Mouse (Mus musculus): ENCODE results near the gene Slc25a13.
"Not testable (repeated sequence)": the region's sequence is repeated elsewhere in the genome, so short reads cannot be mapped to it uniquely, and the experiment has no call there.

The Slc25a13 gene

DNA sequence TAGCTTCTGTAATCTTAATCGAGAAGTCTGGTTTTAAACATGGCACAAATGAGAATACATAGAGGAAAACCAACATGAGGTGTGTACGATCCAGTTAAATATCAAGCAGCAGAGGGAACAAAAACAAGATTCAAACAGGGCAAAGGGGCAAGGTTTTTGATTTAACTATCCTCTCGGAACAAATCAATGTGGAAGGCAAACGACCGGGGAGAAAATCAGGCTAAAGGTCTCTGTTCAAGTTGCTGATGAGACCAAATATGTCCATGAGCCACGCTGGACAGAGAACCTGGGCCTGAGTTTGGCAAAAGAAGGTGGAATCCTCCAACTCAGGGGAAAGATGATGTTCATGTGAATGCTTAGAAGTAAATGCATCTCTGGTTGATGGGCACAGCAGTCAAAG lies 14.5 kb downstream of the Slc25a13 start:
- no peak for DNase-seq

DNA sequence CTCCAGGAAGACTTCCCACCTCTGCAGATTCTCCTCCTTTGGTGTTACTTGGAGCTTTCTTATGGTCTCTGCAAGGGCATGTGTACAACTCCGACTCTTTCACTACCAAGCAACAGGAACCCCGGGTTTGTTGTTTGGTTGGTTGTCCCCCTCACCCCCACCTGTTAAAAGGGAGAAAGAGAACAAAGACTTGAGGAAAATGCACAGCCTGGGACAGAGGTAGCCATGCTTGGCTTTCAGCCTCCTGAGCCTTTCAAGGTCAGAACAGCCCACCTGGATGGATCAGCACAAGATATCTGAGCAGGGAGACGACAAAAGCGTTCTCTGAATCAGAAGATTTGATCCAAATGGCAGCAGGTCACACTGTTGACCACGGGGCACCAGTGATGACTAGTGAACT lies 15.0 kb downstream of the Slc25a13 start:
- no peak for DNase-seq

DNA sequence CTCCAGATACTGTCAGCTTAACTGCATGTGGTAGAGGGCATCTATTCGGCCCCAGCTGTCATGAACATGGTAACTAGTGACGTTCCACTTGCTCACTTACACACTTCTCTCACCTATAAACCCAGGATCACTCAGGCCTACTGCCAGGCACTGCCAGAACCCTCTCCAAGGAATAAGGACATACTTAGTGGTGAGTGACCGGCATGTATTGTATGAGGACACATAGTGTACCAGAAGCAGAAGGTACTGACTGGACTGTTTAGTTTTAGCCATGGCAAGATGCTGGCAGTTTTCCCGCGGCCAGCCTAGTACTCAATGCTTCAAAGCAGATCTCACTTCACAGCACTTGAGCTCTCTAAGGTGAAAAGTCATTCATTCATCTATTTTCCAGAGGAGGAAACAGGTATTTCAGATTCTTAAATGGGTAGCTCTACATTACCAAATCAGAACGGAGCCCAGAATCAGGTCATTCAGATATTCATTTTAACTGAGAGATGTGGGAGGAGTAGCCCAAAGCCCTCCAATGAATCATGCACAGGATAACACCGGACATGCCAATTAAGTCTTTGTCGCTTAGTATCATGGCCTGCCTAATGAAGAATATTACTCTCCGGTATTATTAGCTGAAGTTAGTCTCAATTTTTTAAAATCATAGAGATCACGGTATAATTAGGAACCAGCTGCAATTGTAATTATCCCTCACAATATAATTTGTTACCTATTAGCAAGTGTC lies 17.7 kb downstream of the Slc25a13 start:
- DNase-seq, result no peak

DNA sequence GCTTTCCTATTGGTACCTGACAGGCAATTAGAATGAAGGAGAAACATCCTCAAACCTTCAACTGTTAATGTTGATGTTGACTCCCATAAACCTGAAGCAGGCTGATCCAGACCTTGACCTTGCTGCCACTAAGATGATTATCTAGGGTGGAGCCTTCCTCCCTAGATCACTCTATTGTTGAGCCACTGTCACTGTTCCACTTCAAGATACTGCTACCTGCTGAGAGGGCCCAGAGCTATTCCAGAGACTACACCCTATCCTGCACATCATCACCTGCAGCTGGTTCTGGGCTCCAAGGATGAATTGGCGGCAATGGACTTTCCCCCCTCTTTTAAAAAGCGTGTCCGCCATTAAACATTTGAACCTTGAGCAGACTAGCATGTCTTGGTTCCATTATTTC lies 18.9 kb downstream of the Slc25a13 start:
- not testable (repeated sequence) for DNase-seq

DNA sequence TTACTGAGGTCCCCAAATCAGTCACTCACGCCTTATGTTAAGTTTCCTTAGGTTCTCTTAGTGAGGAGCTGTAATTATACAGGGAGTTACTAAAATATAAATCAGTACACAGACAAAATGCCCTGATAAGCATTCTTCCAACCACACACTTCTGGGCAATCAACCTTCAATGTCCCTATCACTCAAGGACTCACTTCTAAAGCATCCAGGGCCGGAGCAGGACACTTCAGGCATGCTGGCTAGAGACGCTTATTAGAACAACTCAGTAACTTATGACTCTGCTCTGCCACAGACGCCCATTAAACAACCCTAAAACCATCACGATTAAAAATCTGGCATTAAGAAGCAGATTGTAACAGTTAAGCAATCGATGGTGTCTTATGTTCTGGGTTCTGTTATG lies 19.6 kb downstream of the Slc25a13 start:
- no peak for DNase-seq

DNA sequence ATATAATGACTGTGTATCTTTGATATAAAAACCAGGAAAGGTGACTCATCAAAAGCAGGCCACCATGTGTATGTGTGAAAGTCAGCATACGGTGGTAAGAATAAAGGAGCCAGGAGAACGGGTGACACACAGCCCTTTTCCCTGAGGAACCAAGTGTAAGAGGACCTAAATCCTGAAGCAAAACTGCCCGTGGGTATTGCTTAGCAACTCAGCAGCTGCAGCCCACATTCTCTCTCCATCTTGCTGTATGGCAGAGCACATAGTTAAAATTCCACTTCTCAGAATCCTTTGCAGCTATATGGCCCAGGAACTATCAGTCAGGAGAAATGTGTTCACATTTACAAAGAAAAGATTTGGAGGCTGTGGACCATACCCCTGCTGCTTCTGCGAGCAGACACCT lies 20.4 kb downstream of the Slc25a13 start:
- DNase-seq, result no peak

DNA sequence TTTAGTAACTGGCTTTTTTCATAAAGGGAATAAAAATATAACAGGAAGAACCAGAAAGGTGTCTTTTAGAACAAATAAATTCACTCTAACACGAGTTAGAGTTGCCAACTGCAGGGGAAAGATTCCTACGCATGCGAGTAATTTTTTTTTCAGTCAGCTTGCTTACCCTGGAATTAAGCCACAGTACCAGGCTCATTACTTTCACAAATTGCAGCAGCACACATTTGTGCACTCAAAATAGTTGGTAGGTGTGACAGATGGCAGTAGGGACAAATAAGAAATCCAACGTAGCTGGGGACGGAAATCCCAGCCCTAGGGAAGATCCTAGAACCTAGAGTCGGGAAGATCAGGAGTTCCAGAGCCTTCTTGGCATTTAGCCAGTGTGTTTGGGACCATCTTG lies 22.1 kb downstream of the Slc25a13 start:
- DNase-seq, result peak; percentile 14 to 27

DNA sequence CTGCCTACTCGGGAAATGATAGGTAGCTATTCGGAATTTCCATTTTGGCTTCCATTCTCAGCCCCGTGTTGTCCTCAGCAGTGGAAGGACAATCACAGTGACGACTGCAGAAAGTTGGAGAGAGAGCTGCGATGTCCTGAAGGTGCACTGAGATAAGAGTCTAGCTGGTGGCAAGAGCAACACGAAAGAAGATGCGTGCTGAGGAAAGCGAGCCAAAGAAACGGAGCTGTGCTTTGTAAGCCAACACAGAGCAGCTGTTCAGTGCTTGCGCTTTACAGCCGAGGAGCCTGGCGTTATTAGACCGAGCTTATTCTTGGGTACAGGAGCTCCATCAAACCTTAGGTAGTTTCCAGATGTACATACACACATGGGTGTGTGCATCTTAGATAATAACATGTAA lies 23.1 kb downstream of the Slc25a13 start:
- DNase-seq, result peak; percentile 21 to 34

DNA sequence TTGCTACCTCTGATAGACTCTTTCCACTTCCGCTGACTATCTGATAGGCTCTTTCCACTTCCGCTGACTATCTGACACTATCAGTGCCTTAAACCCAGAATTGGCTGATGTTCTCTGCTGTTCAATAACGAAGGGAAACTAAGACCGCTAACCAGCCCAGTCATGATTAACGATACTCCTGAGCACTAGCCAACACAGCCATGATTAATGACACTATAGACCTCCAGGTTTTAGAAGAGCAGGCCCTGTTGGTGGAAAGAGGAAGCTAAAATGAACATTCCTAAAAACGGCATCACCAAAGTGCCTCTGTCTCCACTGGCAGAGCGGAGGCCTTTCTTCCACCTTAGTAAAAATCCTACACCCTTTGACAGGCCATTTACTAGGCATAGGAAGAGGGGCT lies 24.6 kb downstream of the Slc25a13 start:
- no peak for DNase-seq

DNA sequence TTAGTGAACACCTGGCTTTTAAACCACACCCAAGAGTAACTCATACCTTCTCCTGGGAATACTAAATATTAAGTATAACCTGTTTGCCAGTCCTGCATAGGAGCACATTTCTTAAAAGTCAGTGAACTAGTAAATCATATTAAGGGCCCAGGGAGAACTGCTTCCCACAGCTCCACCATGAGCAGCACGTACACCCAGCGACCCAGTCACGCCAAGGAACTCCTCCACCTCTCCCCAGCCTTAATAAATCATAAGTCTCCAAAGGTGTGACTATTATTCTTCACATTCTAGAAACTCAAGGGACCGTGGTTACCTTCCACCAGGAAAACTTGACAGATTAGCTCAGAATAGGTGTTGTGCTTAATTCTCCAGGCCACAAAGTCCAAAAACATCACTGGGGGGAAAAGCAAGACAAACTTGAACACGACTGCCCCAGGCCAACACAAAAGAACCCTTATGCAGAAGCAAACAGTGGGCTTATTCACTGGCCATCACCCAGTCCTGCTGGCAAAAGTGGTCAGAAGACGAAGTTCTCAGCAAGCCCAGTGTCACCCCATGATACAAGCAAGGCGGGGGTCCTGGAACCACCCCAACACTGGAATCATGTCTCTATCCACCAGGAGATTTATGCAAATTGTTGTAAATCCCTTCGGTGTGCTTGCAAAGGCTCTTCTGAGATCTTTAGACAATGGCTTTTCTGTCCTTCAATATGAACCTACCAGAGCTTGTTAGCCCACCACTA lies 25.2 kb downstream of the Slc25a13 start:
- DNase-seq, result peak in 1 of 2 experiments; percentile 41

DNA sequence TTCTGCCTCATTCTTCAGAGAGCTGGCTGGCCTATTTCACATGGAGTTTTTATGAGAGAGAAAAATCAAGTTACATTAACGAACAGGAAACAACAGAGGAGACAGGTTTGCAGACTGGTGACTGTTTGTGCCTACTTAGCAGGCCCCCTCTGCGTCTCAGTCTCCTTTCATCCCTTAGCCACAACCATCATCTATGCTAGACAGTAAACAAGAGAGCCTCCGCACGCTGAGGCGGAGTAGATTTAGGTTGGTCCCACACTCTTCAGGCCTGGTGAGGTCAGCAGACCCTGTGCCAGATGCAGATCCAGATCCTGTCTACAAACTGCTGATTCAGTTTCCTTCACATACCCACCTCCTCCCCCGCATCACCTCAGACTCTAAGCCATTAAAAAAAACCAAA lies 28.0 kb downstream of the Slc25a13 start:
- DNase-seq, result no peak

DNA sequence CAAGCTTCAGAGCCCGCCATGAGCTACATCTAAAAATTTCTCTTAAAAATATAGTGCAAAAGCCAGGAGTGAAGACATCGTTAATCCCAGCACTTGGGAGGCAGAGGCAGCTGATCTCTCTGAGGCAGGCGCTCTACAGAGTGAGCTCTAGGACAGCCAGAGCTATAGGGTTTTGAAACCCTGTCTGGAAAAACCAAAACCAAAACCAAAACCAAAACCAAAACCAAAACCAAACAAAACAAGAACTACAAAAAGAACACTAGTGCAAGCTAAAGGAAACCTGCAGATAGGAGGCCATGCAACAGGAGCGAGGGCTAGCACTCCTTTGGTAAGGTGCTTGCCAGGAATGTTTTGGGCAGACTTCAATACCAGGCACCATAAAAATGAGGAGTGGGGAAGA lies 30.5 kb downstream of the Slc25a13 start:
- DNase-seq, result no peak

DNA sequence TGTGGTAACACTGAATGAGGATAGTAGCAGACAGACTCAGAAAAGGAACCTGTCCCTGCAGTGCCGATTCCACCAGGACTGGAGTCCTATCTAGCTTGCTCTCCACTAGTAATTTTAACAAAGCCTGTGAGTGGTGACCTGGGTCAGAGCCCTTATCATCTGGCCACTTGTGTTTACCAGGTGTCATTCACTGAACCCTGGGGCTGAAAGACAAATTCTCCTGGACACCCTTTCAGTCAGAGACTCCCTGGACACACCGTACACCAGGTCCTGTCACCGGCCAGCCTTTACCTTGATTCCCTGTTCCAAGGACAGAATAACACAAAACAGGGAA lies 31.3 kb downstream of the Slc25a13 start:
- no peak for DNase-seq

DNA sequence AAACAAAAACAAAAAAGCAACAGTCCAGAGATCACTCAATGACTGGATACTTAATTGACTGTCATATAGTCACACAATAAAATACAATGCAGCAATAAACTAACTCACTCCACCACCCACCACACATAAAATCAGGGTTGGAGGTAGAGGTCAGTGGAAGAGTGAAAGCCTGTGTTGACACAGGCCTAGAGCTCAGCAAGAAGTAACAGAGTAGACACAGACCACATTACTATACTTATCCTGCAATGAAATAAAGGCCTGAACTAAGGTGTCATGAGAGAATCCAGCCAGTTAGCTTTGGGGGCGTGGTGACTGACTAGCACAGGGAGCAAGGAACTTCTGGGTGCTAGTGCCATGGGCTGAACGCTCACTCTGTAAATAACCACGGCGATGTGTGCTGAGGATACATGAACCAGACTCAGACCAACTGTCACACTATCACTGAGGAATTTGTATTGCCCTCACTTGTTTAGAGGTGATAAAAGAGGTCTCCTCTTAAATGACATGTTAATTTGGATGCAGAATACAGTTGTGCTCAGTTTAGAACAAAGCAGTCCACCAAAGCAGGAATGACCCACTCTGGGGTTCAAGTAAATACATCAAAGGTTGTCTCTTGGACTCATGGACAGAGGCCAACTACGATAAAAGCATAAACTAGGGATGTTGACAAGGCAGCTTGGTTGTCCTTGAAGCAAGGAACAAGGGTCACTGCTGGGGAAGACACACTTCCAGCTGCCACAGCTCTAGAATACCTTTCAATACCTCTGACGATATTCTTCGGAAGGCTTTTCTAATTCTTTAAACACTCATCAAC lies 31.8 kb downstream of the Slc25a13 start:
- no peak for DNase-seq

DNA sequence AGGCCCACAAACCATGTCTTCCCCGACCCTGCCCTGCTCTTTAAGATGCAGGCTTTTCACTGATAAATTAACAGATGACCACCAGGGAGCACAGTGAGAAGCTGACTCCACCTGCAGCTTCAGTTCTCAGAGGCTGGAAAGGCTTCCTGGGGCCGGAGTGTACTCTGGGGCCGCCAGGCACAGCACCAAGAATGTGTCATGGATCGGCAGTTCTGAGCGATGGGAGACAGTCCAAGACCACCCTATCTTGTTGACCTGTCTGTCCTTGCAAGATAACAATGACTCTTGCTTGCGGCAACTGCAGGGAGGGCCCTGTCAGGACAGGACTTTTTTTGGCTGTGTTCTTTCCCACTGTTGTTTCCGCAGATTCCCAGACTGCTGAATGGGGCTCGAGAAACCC lies 33.4 kb downstream of the Slc25a13 start:
- no peak for DNase-seq

DNA sequence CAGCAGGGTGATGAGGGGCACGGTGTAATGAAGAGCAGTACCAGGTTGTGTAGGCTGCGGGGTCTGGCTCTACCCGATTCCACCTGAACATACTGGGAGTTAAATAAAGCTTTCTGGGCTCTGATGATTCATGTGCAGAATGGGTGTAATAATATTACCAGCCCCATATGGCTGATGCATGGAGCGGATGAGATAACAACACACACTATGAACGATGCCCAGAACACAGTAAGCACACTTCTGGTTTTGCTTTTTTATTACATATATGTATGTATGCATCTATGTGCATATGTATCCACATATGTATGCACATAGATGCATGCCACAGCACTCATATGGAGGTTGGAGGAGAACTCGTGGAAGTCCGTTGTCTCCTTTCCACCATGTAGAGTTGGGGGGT lies 34.8 kb downstream of the Slc25a13 start:
- DNase-seq, result no peak

DNA sequence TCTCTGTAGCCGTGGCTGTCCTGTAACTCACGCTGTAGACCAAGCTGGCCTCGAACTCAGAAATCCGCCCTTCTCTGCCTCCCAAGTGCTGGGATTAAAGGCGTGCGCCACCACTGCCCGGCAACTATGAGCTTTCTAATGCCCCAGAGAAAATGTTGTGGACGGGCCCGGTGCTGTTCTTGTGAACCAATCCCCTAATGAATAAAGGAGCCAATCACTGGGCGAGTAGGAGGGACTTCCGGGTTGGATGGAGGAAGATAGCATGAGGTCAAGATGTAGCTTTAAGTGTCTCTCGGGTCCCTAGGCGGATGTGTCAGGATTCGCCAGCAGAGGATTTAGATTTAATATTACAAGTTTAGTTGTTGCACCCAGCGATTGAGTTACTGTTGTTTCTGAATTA lies 38.6 kb downstream of the Slc25a13 start:
- DNase-seq, result not testable (repeated sequence)

DNA sequence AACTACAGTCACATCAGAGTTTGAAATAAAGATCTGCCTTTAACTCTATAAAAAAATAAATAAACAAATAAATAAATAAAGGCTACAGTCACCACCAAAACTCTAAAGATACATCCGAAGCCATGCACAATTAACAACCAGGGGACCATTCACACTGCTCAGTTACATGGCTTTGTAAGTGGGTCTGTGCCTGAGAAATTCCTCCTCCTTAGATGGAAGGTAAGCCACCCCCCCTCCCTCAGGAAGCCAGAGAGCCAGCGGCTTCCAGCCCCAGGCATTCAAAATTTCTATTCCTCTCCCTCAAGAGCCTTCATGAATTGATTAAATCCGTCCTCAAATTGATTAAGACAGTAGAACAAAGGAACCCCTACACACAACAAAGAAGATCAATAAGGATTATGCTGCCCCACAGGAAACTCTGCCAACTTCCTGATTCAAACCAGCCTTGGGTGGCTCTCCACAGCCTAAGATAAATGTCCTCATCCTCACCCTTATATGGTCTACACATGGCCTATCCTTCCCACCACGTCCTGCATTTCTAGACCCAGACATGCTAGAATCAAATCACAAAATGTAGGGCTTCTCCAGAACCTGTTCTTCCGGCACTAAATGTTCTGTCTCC lies 41.5 kb downstream of the Slc25a13 start:
- DNase-seq, result no peak

DNA sequence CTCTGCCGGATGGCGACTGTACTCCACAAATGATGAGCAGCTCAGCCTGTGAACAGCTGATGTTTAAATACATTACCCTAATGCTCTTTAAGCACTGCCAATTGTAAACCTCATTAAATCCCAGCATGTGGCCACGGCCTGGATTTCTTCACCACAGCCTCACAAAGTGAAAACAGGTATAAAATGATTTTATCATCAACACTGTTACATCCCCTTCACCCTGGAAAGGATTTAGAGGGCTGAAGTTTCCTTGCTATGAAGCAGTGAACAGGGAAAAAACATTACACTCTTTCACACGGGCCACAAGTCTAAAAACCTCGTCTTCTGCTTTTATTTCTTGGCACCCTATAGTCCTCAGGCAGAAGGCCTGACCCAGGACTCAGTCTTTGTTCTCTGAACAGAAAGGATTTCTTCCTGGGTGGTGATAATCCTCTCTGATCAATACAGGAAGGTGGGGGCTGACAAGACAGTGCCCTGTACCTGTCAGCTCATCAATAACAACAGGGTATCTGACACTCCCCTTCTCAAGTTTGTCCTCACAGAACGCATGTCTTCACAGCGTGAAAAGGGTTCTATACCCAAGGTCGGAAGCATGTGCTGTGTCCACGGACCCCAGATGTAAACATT lies 42.9 kb downstream of the Slc25a13 start:
- peak; percentile 19 to 28 for DNase-seq

DNA sequence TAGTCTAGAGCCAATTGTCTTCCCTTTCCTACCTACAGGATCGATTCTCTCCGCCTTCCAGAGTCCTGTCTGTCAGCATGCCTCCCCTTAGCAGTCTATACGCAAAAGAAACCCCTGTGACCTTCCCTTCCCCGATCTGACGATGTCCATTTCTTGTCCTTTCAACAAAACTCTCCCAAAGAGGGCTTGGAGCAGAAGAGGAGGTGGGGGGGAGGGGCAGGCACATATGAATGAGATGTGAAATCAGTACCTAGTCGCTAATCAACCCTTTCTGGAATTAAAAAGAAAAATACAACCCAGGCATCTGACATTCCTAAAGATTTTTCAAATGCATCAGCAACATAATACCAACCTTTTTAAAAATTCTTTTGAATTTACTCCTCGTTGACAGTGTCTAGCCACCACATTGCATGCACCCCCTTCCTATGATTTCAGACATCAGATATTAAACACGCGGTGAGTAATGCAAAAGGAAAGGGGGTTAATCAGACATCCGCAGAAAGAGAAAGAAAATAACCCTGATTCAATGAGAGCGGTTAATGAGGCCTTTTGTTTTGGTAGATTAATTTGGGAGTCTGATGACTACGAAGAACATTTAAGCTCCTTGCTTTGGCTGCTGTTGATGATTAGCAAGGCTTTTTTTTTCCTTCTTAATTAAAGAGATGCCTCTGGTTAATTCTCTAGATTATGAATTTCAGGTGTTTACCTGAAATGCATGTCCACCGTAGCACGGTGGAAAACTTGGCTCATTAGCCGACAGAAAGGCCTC lies 43.6 kb downstream of the Slc25a13 start:
- peak in 1 of 2 experiments; percentile 22 for DNase-seq

DNA sequence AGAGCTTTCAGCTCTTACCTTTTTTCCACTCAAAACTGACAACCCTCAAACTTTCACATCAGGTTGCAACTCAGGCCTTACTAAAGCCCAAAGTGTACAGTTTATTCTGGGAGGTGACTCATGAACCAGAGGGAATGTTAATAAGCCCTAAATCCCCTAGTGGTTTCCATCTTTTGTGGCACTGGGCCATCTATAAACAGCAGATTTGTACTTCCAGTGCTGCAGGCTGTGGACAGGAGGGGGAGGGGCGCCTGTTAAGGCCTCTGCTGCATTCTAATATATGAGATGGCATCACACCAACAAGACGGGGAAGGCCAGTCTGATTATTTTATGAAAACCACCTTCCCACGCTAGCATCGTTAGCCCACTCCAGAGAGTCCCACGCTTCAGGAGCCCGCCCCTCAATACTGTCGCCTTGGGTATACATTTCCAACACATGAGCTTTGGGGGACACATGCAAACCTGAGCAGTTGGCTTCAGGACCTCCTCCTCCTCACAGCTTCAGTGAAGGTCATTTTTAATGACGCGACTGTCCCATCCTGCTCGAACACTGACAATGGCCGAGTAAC lies 48.3 kb downstream of the Slc25a13 start:
- peak; percentile 27 to 40 for DNase-seq
